Mouse (Mus musculus) embryo, embryonic 11 days (tissue): ENCODE results near the gene Steap4.
A peak's percentile ranks its signal among the peaks of the same experiment; 100 is the strongest.
"Not testable (repeated sequence)": the region's sequence is repeated elsewhere in the genome, so short reads cannot be mapped to it uniquely, and the experiment has no call there.

Source experiments
- DNase-seq: peaks from one replicate; pipeline ENCODE4 v3.0.0-alpha.2; 2015

Gene Steap4

DNA sequence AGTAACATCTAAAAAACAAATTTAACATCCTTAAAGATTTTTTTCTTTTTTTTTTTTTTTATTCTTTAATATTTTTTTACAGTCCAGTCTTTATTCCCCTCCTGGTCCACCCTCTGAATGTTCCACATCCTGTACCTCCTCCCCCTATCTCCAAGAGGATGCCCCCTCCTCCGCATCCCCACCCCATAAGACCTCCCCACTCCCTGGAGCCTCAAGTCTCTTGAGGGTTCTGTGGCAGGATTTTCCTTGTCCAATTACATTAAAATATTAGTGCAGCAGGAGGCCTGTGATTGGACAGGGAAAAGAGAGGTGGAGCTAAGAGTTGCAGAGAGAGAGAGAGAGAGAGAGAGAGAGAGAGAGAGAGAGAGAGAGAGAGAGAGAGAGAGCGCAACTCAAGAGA lies 31.4 kb downstream of the Steap4 start:
- not testable (repeated sequence) for DNase-seq

DNA sequence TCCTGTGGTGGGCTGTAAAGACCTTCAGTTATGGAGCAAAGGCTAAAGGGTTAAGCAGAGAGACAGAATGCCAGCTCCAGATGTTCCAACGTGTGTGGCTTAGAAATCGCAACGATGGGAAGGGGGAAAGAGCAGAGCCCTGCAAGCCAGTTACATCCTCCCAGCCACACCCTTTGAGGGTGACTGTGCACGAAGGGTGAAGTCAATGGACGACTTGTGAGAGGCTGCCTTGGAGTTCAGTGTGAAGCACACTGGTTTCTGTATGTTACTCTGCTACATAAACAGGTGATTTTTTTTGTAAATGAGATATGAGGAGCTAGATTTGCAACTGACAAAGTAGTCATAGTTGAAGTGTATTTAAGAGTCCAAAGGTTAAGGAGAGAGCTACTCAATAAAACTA lies 33.5 kb downstream of the Steap4 start:
- DNase-seq: no peak

DNA sequence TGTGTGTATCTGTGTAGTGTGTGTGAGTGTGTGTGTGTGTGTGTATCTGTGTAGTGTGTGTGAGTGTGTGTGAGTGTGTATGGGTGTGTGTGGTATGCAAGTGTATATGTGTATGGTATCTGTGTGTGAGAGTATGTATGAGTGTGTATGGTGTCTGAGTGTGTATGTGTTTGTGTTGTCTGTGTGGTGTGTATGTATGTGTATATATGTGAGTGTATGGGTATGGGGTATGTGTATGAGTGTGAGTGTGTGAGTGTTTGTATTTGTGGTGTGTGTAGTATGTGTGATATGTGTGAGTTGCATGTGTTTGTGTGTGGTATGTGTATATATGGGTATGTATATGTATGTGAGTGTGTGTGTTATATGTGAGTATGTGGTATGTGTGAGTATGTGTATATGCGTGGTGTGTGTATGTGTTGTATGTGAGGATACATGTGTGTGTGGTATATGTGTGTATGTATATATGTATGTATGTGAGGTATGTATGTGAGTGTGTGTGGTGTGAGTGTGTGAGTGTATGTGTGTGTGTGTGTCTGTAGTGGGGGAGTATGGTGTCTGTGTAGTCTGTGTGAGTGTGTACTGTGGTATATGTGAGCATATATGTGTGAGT lies 35.1 kb downstream of the Steap4 start:
- no peak for DNase-seq

- peak; percentile 54 for DNase-seq
Measured at GRCm38 (mm10) chr5:7996401-7997044, 36.3 kb downstream of the Steap4 start.

DNA sequence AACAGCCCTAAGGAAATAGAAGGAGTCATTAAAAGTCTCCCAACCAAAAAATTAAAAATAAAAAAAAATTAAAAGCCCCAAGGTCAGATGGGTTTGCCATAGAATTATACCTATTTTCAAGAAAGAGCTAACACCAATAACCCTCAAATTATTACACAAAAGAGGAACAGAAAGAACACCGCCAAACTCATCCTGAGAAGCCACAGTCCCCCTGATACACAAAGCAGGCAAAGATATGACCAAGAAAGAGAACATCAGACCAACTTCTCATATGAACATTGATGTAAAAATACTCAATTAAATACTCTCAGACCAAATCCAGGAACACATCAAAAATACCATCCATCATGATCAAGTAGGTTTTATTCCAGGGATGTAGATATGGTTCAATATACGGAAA lies 36.8 kb downstream of the Steap4 start:
- DNase-seq: no peak

- no peak for DNase-seq
Measured at GRCm38 (mm10) chr5:8000466-8000865, 40.2 kb downstream of the Steap4 start.

DNA sequence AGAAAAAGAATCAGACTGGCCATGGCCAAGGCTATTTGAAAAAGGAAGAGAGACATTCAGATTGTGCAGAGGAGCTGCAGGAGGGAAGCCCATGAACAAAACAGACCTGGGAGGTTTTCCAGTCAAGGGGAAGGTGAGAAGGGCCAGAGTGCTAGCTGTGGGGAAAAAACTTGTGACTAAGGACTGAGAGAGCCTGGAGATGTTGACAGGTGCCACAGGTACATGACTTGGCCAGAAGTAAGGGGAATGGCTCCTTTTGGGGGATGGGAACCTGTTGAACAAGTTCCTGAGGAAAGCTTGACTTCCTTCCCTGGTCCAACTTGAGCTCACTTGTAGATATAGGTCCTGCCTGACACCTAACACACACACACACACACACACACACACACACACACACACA lies 42.6 kb downstream of the Steap4 start:
- DNase-seq: no peak

DNA sequence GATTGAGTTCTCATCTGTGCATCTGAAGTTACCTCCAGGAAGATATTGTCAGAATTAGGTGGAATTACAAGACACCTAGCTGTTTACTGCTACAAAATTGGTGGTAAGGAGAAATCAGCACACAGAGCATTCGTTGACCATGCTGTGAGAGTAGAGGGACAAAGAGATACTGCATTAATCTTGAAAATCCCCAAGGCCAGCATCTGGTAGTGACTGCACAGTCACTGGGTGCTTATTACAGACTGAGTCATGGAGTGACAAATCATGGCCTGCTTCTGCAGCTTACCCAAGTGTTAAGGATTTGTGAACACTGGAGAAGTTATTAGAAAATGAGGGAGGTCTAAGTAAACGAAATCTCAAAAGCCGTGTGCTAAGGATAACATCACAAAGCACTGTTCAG lies 53.0 kb downstream of the Steap4 start:
- DNase-seq: no peak
